Mouse (Mus musculus) myocyte (in vitro differentiated cells): ENCODE measurements around the gene 4933407L21Rik. TPM values are rescaled to one million over a fixed set of nuclear protein-coding genes. Genes with fewer than 3 reads are reported as not detected.

ENCODE experiments used
- H3K27me3 ChIP-seq: one replicate; pipeline ENCODE4 v1.6.1; 2011; ENCODE audit not compliant: control insufficient read depth, insufficient read depth, insufficient read length
- H3K36me3 ChIP-seq: one replicate; pipeline ENCODE4 v1.6.1; 2011; ENCODE audit not compliant: control insufficient read depth, insufficient read depth
- H3K4me2 ChIP-seq: one replicate; pipeline ENCODE4 v1.6.1; 2011; ENCODE audit warnings: low read depth, control low read depth
- H3K4me3 ChIP-seq: one replicate; pipeline ENCODE4 v1.5.1; 2011; ENCODE audit warnings: mild to moderate bottlenecking, control low read depth, moderate library complexity
- H3K79me2 ChIP-seq: one replicate; pipeline ENCODE4 v1.6.1; 2011; ENCODE audit not compliant: control insufficient read depth, insufficient read depth
- H3ac ChIP-seq: one replicate; pipeline ENCODE4 v1.6.1; 2011; ENCODE audit not compliant: control insufficient read depth, insufficient read length
- CEBPB ChIP-seq: IDR thresholded peaks from 2 replicates; pipeline ENCODE4 v1.6.1; 2011; ENCODE audit warnings: mild to moderate bottlenecking, moderate library complexity; ENCODE audit not compliant: poor library complexity, insufficient read depth, severe bottlenecking
- E2F4 ChIP-seq: IDR thresholded peaks from one replicate; pipeline ENCODE4 v1.6.1; 2011; ENCODE audit warnings: mild to moderate bottlenecking, control low read depth, moderate library complexity; ENCODE audit not compliant: insufficient read depth
- MAX ChIP-seq: IDR thresholded peaks from one replicate; pipeline ENCODE4 v1.6.1; 2011; ENCODE audit warnings: low read depth, mild to moderate bottlenecking, control low read depth
- MYOD1 ChIP-seq, 3 experiments: IDR thresholded peaks; one replicate each; pipeline ENCODE4 v1.6.1; 2011; ENCODE audit warnings: control low read depth in 2 of 3, low read depth in 2 of 3, mild to moderate bottlenecking in 2 of 3, moderate library complexity in 1 of 3; ENCODE audit not compliant: insufficient read length in 2 of 3, control insufficient read depth in 1 of 3
- MYOG ChIP-seq, 3 experiments: IDR thresholded peaks; one replicate each; pipeline ENCODE4 v1.6.1; 2011; ENCODE audit warnings: control low read depth in 2 of 3, low read depth in 2 of 3, mild to moderate bottlenecking in 2 of 3; ENCODE audit not compliant: insufficient read length in 2 of 3, control insufficient read depth in 1 of 3, insufficient read depth in 1 of 3
- POLR2A ChIP-seq: IDR thresholded peaks from one replicate; pipeline ENCODE4 v1.6.1; 2011; ENCODE audit warnings: low read depth, mild to moderate bottlenecking, control low read depth, moderate library complexity; ENCODE audit not compliant: insufficient read length
- POLR2AphosphoS2 ChIP-seq: IDR thresholded peaks from one replicate; pipeline ENCODE4 v1.6.1; 2011; ENCODE audit warnings: low read depth, control low read depth; ENCODE audit not compliant: insufficient read length
- REST ChIP-seq: IDR thresholded peaks from one replicate; pipeline ENCODE4 v1.6.1; 2011; ENCODE audit warnings: mild to moderate bottlenecking, control low read depth, moderate library complexity; ENCODE audit not compliant: insufficient read depth, insufficient read length
- SRF ChIP-seq: IDR thresholded peaks from one replicate; pipeline ENCODE4 v1.6.1; 2011; ENCODE audit warnings: low read depth; ENCODE audit not compliant: control insufficient read depth, insufficient read length
- TCF12 ChIP-seq: IDR thresholded peaks from one replicate; pipeline ENCODE4 v1.6.1; 2011; ENCODE audit warnings: mild to moderate bottlenecking, control low read depth; ENCODE audit not compliant: poor library complexity, insufficient read depth, severe bottlenecking
- TCF3 ChIP-seq: IDR thresholded peaks from one replicate; pipeline ENCODE4 v1.6.1; 2011; ENCODE audit warnings: low read depth, control low read depth; ENCODE audit not compliant: insufficient read length
- USF1 ChIP-seq: IDR thresholded peaks from one replicate; pipeline ENCODE4 v1.6.1; 2011; ENCODE audit warnings: low read depth, mild to moderate bottlenecking, control low read depth, moderate library complexity
- polyA plus RNA-seq: library from polyadenylated mRNA; unstranded; fragments of >200 nt; fragmentation: generic; extraction: Trizol; gene quantifications from one replicate; pipeline ENCODE4 v1.2.1, GENCODE M21; 2012; ENCODE audit warnings: missing spikeins

4933407L21Rik gene
- polyA plus RNA-seq, 1 experiment: not detected

GRCm38 (mm10) chr1:85937323-85937722 is 9.0 kb downstream of the 4933407L21Rik start:
- no peaks in the 10 kb centered on the region for H3K79me2 ChIP-seq
- peaks cover 11% of the 10 kb centered on the region for H3K27me3 ChIP-seq
- TF ChIP-seq CEBPB (no peak), MAX (no peak), USF1 (no peak), MYOD1 (IDR thresholded peaks at IDR 0.05; ENCODE audit: control insufficient read depth in 1 of 3, insufficient read length in 2 of 3, low read depth in 2 of 3) (no peak)
- H3K4me2 ChIP-seq: no peak overlapping the region
- no peaks in the 10 kb centered on the region for H3K36me3 ChIP-seq
- H3ac ChIP-seq: no peak overlapping the region
- no peak overlapping the region for H3K4me3 ChIP-seq

GRCm38 (mm10) chr1:85942318-85942717 is 14.0 kb downstream of the 4933407L21Rik start:
- Histone ChIP-seq H3K4me2 (no peak overlapping the region), H3K36me3 (no peaks in the 10 kb centered on the region), H3K79me2 (no peaks in the 10 kb centered on the region), H3ac (no peak overlapping the region), H3K27me3 (peaks cover 11% of the 10 kb centered on the region), H3K4me3 (no peak overlapping the region)
- TF ChIP-seq USF1: no peak

GRCm38 (mm10) chr1:85949085-85949684 is 20.9 kb downstream of the 4933407L21Rik start:
- Histone ChIP-seq H3K36me3 (no peaks in the 10 kb centered on the region), H3K4me3 (no peak overlapping the region), H3K4me2 (no peak overlapping the region), H3K27me3 (peaks cover 9% of the 10 kb centered on the region), H3K79me2 (no peaks in the 10 kb centered on the region), H3ac (no peak overlapping the region)
- TF ChIP-seq MYOG (IDR thresholded peaks at IDR 0.05; ENCODE audit: control insufficient read depth in 1 of 3, insufficient read depth in 1 of 3, insufficient read length in 2 of 3, low read depth in 2 of 3) (no peak), USF1 (no peak), POLR2A (no peak), CEBPB (no peak)

- no peak for TF ChIP-seq MAX
- TF ChIP-seq TCF3: no peak
- TF ChIP-seq REST: no peak
- no peak for TF ChIP-seq MYOD1 (IDR thresholded peaks at IDR 0.05; ENCODE audit: control insufficient read depth in 1 of 3, insufficient read length in 2 of 3, low read depth in 2 of 3)
- no peak for TF ChIP-seq E2F4
- TF ChIP-seq SRF: no peak
- no peak for TF ChIP-seq TCF12
- TF ChIP-seq MYOG (IDR thresholded peaks at IDR 0.05; ENCODE audit: control insufficient read depth in 1 of 3, insufficient read depth in 1 of 3, insufficient read length in 2 of 3, low read depth in 2 of 3): no peak
- TF ChIP-seq USF1: no peak
- TF ChIP-seq POLR2AphosphoS2: no peak
- no peak for TF ChIP-seq POLR2A
- no peak for TF ChIP-seq CEBPB
- H3K79me2 ChIP-seq: no peaks in the 10 kb centered on the region
- H3ac ChIP-seq: no peak overlapping the region
- no peak overlapping the region for H3K4me2 ChIP-seq
- H3K4me3 ChIP-seq: no peak overlapping the region
- H3K27me3 ChIP-seq: peaks cover 9% of the 10 kb centered on the region
- no peaks in the 10 kb centered on the region for H3K36me3 ChIP-seq
These were observed 26.9 kb downstream of the 4933407L21Rik start for GRCm38 (mm10) chr1:85955150-85955549.

GRCm38 (mm10) chr1:85957290-85957689 is 29.0 kb downstream of the 4933407L21Rik start:
- no peaks in the 10 kb centered on the region for H3K79me2 ChIP-seq

More at GRCm38 (mm10) chr1:85957290-85957689, 29.0 kb downstream of the 4933407L21Rik start:
- Histone ChIP-seq H3K27me3 (no peaks in the 10 kb centered on the region), H3K4me2 (no peak overlapping the region), H3K4me3 (no peak overlapping the region), H3ac (no peak overlapping the region), H3K36me3 (no peaks in the 10 kb centered on the region)
- TF ChIP-seq E2F4: no peak
- no peak for TF ChIP-seq SRF
- no peak for TF ChIP-seq POLR2A
- TF ChIP-seq USF1: no peak
- no peak for TF ChIP-seq MYOG (IDR thresholded peaks at IDR 0.05; ENCODE audit: control insufficient read depth in 1 of 3, insufficient read depth in 1 of 3, insufficient read length in 2 of 3, low read depth in 2 of 3)
- TF ChIP-seq CEBPB: no peak
- no peak for TF ChIP-seq POLR2AphosphoS2
- no peak for TF ChIP-seq TCF3
- TF ChIP-seq TCF12: no peak
- TF ChIP-seq REST: no peak
- TF ChIP-seq MYOD1 (IDR thresholded peaks at IDR 0.05; ENCODE audit: control insufficient read depth in 1 of 3, insufficient read length in 2 of 3, low read depth in 2 of 3): no peak
- TF ChIP-seq MAX: no peak
